Mouse (Mus musculus) erythroblast, embryonic 14.5 days (primary cell): ENCODE results near the gene C1qtnf6. TPM values are rescaled to one million over a fixed set of nuclear protein-coding genes. Genes with fewer than 3 reads are reported as not detected.

Source experiments
- H3K27me3 ChIP-seq: 2 replicates; pipeline ENCODE4 v1.6.1; 2012; ENCODE audit warnings: inconsistent platforms; ENCODE audit not compliant: control insufficient read depth
- H3K36me3 ChIP-seq: 2 replicates; pipeline ENCODE4 v1.6.1; 2012; ENCODE audit warnings: mild to moderate bottlenecking, inconsistent platforms; ENCODE audit not compliant: control insufficient read depth
- H3K4me1 ChIP-seq: 2 replicates; pipeline ENCODE4 v1.6.1; 2012; ENCODE audit warnings: inconsistent platforms; ENCODE audit not compliant: control insufficient read depth
- H3K4me3 ChIP-seq: replicated peaks from 2 replicates; pipeline ENCODE3; 2012; ENCODE audit warnings: moderate library complexity, mild to moderate bottlenecking, inconsistent platforms
- H3K9me3 ChIP-seq: 2 replicates; pipeline ENCODE4 v1.6.1; 2012; ENCODE audit warnings: low read length, inconsistent platforms, mixed read lengths; ENCODE audit not compliant: control insufficient read depth
- GATA1 ChIP-seq: IDR thresholded peaks from 2 replicates; pipeline ENCODE4 v1.6.1; 2012; ENCODE audit warnings: low read length, inconsistent platforms, mixed read lengths
- TAL1 ChIP-seq: IDR thresholded peaks from 3 replicates; pipeline ENCODE4 v1.6.1; 2012; ENCODE audit warnings: low read length, inconsistent platforms, mixed read lengths
- polyA plus RNA-seq: library from polyadenylated mRNA; stranded (reverse); fragments of >175 nt; gene quantifications from 2 replicates; pipeline ENCODE4 v1.2.3, GENCODE M21; 2012

C1qtnf6 gene
- polyA plus RNA-seq, 1 experiment: not detected

GRCm38 (mm10) chr15:78547415-78548335 lies 16.5 kb upstream of the C1qtnf6 start:
- Histone ChIP-seq H3K27me3 (peaks cover 2% of the 10 kb centered on the region), H3K9me3 (peaks cover 18% of the 10 kb centered on the region), H3K4me3 (no peak overlapping the region), H3K36me3 (no peaks in the 10 kb centered on the region), H3K4me1 (peaks cover 6% of the 10 kb centered on the region)
- no peak for TF ChIP-seq TAL1

- no peak for TF ChIP-seq TAL1
- no peak for TF ChIP-seq GATA1
- peaks cover 6% of the 10 kb centered on the region for H3K4me1 ChIP-seq
- H3K9me3 ChIP-seq: peaks cover 8% of the 10 kb centered on the region
- no peaks in the 10 kb centered on the region for H3K36me3 ChIP-seq
- H3K4me3 ChIP-seq: no peak overlapping the region
- H3K27me3 ChIP-seq: peaks cover 2% of the 10 kb centered on the region
Observed at GRCm38 (mm10) chr15:78546060-78546459, 14.8 kb upstream of the C1qtnf6 start.

DNA sequence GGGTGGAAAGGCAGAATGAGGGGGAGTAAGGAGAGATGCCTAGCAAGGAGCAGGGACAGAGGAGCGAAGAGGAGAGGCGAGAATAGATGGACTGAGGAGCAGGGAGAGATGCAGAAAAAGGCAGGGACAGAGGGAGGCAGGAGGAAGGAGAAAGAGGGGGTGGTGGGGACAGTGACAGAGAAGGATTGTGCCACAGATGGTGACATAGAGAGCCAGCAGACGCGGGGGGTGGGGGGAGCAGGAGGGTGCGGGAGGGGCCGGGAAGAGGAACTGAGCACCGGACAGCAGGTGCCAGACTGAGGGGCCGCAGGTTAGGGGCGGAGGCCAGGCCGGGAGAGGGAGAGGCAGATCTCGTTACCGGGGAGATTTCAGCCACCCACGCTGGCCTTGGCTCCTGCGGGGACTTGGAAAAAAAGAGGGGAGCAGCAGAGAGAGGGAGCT lies 13.4 kb upstream of the C1qtnf6 start, which contains the start of gene Sstr3:
TSS of gene Sstr3 (minus strand) at position 125 of the 441 bp plus-strand sequence.
- H3K9me3 ChIP-seq: no peaks in the 10 kb centered on the region
- TF ChIP-seq TAL1 (no peak), GATA1 (no peak)
- peaks cover 6% of the 10 kb centered on the region for H3K4me1 ChIP-seq
- H3K27me3 ChIP-seq: peaks cover 2% of the 10 kb centered on the region
- no peaks in the 10 kb centered on the region for H3K36me3 ChIP-seq
- H3K4me3 ChIP-seq: no peak within 1 kb of the TSS

DNA sequence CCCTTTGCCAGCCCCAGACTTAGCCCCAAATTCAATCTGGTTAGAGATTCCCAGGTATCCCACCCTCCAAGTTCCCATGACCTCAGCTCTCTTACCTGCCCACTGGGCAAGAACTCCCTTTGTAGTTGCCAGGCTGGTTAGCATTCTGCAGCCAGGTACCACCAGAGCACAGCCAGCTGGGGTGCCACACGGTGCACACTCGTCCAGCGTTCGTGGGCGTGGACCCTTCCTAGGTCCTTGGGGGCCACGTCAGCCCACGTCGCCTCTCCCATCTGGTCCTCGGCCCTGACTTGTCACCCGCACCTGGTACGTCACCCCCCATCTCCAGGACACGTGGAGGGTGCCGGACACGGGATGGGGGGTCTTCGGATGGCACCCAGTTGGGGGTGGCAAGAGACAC lies 12.8 kb upstream of the C1qtnf6 start:
- H3K9me3 ChIP-seq: no peaks in the 10 kb centered on the region
- H3K4me3 ChIP-seq: no peak overlapping the region
- H3K36me3 ChIP-seq: no peaks in the 10 kb centered on the region
- TF ChIP-seq TAL1 (no peak), GATA1 (no peak)
- peaks cover 6% of the 10 kb centered on the region for H3K4me1 ChIP-seq
- peaks cover 2% of the 10 kb centered on the region for H3K27me3 ChIP-seq

GRCm38 (mm10) chr15:78542767-78543303 lies 11.6 kb upstream of the C1qtnf6 start:
- Histone ChIP-seq H3K27me3 (peaks cover 2% of the 10 kb centered on the region), H3K36me3 (no peaks in the 10 kb centered on the region), H3K9me3 (no peaks in the 10 kb centered on the region), H3K4me1 (no peaks in the 10 kb centered on the region), H3K4me3 (no peak overlapping the region)
- TF ChIP-seq TAL1: no peak
- TF ChIP-seq GATA1: no peak

GRCm38 (mm10) chr15:78542098-78542766 lies 11.0 kb upstream of the C1qtnf6 start:
- TF ChIP-seq TAL1: no peak
- no peak for TF ChIP-seq GATA1
- Histone ChIP-seq H3K9me3 (no peaks in the 10 kb centered on the region), H3K27me3 (peaks cover 2% of the 10 kb centered on the region), H3K4me3 (no peak overlapping the region), H3K4me1 (no peaks in the 10 kb centered on the region), H3K36me3 (no peaks in the 10 kb centered on the region)

GRCm38 (mm10) chr15:78541606-78542005 lies 10.4 kb upstream of the C1qtnf6 start:
- H3K27me3 ChIP-seq: peaks cover 2% of the 10 kb centered on the region
- no peaks in the 10 kb centered on the region for H3K4me1 ChIP-seq
- H3K4me3 ChIP-seq: no peak overlapping the region
- no peaks in the 10 kb centered on the region for H3K9me3 ChIP-seq
- no peaks in the 10 kb centered on the region for H3K36me3 ChIP-seq
- TF ChIP-seq TAL1: no peak
- TF ChIP-seq GATA1: no peak

GRCm38 (mm10) chr15:78541036-78541435 lies 9.8 kb upstream of the C1qtnf6 start:
- no peaks in the 10 kb centered on the region for H3K36me3 ChIP-seq
- TF ChIP-seq TAL1 (no peak), GATA1 (no peak)
- H3K4me1 ChIP-seq: no peaks in the 10 kb centered on the region
- peaks cover 2% of the 10 kb centered on the region for H3K27me3 ChIP-seq
- H3K9me3 ChIP-seq: no peaks in the 10 kb centered on the region
- no peak overlapping the region for H3K4me3 ChIP-seq
